Mouse (Mus musculus) CH12.LX (cell line): ENCODE measurements around the gene Gmds. TPM values are rescaled to one million over a fixed set of nuclear protein-coding genes. Genes with fewer than 3 reads are reported as not detected.

Source experiments
- DNase-seq: peaks from one replicate; pipeline ENCODE4 v3.0.0-alpha.2; 2013; ENCODE audit errors: extremely low read depth
- H3K27ac ChIP-seq: 2 replicates; pipeline ENCODE4 v1.5.1; 2012; ENCODE audit warnings: low read depth, mild to moderate bottlenecking, control low read depth, moderate library complexity; ENCODE audit not compliant: insufficient read depth
- H3K27me3 ChIP-seq: replicated peaks from 2 replicates; pipeline ENCODE3; 2012; ENCODE audit warnings: inconsistent platforms
- H3K36me3 ChIP-seq, 2 experiments: replicated peaks in 1 of 2; 2 replicates each; pipeline versions ENCODE3 to v1.6.1; 2012; ENCODE audit warnings: inconsistent platforms in 1 of 2, low read length in 1 of 2, mild to moderate bottlenecking in 1 of 2, mixed read lengths in 1 of 2, moderate library complexity in 1 of 2; ENCODE audit not compliant: control insufficient read depth in 1 of 2, insufficient read depth in 1 of 2
- H3K4me1 ChIP-seq, 2 experiments: 2 replicates each; pipeline ENCODE4 v1.6.1; 2012; ENCODE audit warnings: inconsistent platforms in 1 of 2, moderate library complexity in 1 of 2; ENCODE audit not compliant: insufficient read depth in 2 of 2, control insufficient read depth in 1 of 2
- H3K4me2 ChIP-seq: 2 replicates; pipeline ENCODE4 v1.6.1; 2012; ENCODE audit warnings: low read depth, mild to moderate bottlenecking, control low read depth; ENCODE audit not compliant: poor library complexity, insufficient read depth, severe bottlenecking
- H3K4me3 ChIP-seq, 3 experiments: fragments of 150-350 bp in 1 of 3; sonication (generic) in 1 of 3; replicated peaks in 1 of 3; 2 replicates each; pipeline versions ENCODE3 to v1.5.1; 2011 to 2012; ENCODE audit warnings: low read depth in 2 of 3, low read length in 2 of 3, mild to moderate bottlenecking in 2 of 3, moderate library complexity in 2 of 3, control low read depth in 1 of 3, improper control_type of control experiment in 1 of 3, inconsistent platforms in 1 of 3, mixed read lengths in 1 of 3; ENCODE audit not compliant: poor library complexity in 1 of 3
- H3K79me2 ChIP-seq: replicated peaks from 2 replicates; pipeline ENCODE4 v1.6.1; 2012; ENCODE audit warnings: mild to moderate bottlenecking, moderate library complexity; ENCODE audit not compliant: control insufficient read depth, poor library complexity, insufficient read depth, severe bottlenecking; ENCODE audit errors: extremely low read depth
- H3K9ac ChIP-seq: 2 replicates; pipeline ENCODE4 v1.6.1; 2012; ENCODE audit warnings: low read depth, mild to moderate bottlenecking, control low read depth, moderate library complexity; ENCODE audit not compliant: insufficient read depth
- H3K9me3 ChIP-seq: replicated peaks from 2 replicates; pipeline ENCODE3; 2012; ENCODE audit warnings: low read length, inconsistent platforms, mixed read lengths
- CHD1 ChIP-seq: IDR thresholded peaks from 2 replicates; pipeline ENCODE4 v1.6.1; 2012; ENCODE audit warnings: low read depth, low read length, improper control_type of control experiment, inconsistent platforms
- ELF1 ChIP-seq: IDR thresholded peaks from 2 replicates; pipeline ENCODE4 v1.6.1; 2014; ENCODE audit warnings: low read depth, mild to moderate bottlenecking, inconsistent platforms, low read length, improper control_type of control experiment
- JUND ChIP-seq: conservative IDR thresholded peaks from 2 replicates; pipeline ENCODE4 v1.6.1; 2011; ENCODE audit warnings: low read depth, low read length, improper control_type of control experiment
- MAFK ChIP-seq: IDR thresholded peaks from 2 replicates; pipeline ENCODE4 v1.6.1; 2011; ENCODE audit warnings: low read length, improper control_type of control experiment; ENCODE audit not compliant: insufficient replicate concordance
- MAX ChIP-seq: IDR thresholded peaks from 2 replicates; pipeline ENCODE4 v1.6.1; 2011; ENCODE audit warnings: low read length, improper control_type of control experiment
- PAX5 ChIP-seq: IDR thresholded peaks from 2 replicates; pipeline ENCODE4 v1.6.1; 2012; ENCODE audit warnings: low read length, inconsistent platforms, mixed read lengths
- POLR2AphosphoS2 ChIP-seq: IDR thresholded peaks from 2 replicates; pipeline ENCODE4 v1.6.1; 2011; ENCODE audit warnings: low read depth, low read length, improper control_type of control experiment
- TCF12 ChIP-seq: IDR thresholded peaks from 2 replicates; pipeline ENCODE4 v1.6.1; 2014; ENCODE audit warnings: low read depth, mild to moderate bottlenecking, inconsistent platforms, low read length, improper control_type of control experiment
- USF2 ChIP-seq: conservative IDR thresholded peaks from 2 replicates; pipeline ENCODE4 v1.6.1; 2011; ENCODE audit warnings: low read depth, low read length, improper control_type of control experiment
- ZC3H11A ChIP-seq: IDR thresholded peaks from 2 replicates; pipeline ENCODE4 v1.6.1; 2012; ENCODE audit warnings: low read depth, mild to moderate bottlenecking, inconsistent platforms, low read length, improper control_type of control experiment
- ZNF384 ChIP-seq: IDR thresholded peaks from 2 replicates; pipeline ENCODE4 v1.6.1; 2012; ENCODE audit warnings: low read depth, low read length, improper control_type of control experiment, inconsistent platforms
- dilution Hi-C: fragments of 300-500 bp; cut with MboI; formaldehyde crosslinking; loops from 2 replicates; pipeline ENCODE4 v1.14.3; 2020; ENCODE audit warnings: low sequenced_read_pairs; ENCODE audit not compliant: extremely low pct_unique_long_range_greater_than_20kb, extremely low pct_ligation_motif_present
- in situ Hi-C: fragments of 300-500 bp; cut with MboI; formaldehyde crosslinking; loops from 3 replicates; pipeline ENCODE4 v1.14.3; 2019; ENCODE audit warnings: low sequenced_read_pairs, low pct_ligation_motif_present, low pct_unique_long_range_greater_than_20kb, mixed read lengths
- polyA plus RNA-seq: library from polyadenylated mRNA; unstranded; fragments of >175 nt; gene quantifications from 2 replicates; pipeline ENCODE4 v1.2.1, GENCODE M21; 2012; ENCODE audit warnings: low read depth; ENCODE audit not compliant: insufficient read length
- total RNA-seq, 2 experiments: library from RNA; depleted of rRNA; stranded (reverse); fragments of 300-350 nt in 1 of 2; fragments of >200 nt in 1 of 2; gene quantifications; 2 replicates each; pipeline ENCODE4 v1.2.3; 2012 to 2014

The Gmds gene
- total and polyA plus RNA-seq, 3 experiments, result 11.0 to 19.3 (median 15.1) TPM

DNA sequence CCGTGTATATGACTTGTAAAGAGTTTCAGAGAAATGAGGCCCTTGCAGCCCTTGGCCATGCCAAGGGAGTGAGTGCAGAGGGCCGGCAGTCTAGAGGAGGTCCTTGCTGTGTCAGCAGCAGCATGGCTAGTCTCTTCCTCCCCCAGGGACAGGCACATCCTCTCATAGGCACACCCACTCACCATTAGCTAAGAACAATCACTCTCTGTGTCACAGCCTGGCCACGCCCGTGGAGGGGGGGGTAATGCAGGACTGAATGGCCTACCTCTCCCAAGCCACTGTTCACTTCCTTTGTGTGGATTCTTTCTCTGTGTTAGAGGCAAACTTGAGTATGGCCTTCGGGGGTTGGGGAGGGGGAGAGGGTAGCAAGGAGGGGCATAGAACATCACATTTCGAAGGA, 422.8 kb downstream of the Gmds start:
- 0 out of 4 replicates have a peak, but pooled peaks cover 0 to 3% of the 10 kb centered on the region in 2 experiments for H3K4me1 ChIP-seq
- peak; percentile 7 for DNase-seq
- in situ Hi-C loops, result no loop called here
- no peak overlapping the region for H3K9ac ChIP-seq
- H3K27ac ChIP-seq, result no peak overlapping the region
- peaks cover 0 to 2% of the 10 kb centered on the region in 2 experiments for H3K36me3 ChIP-seq
- H3K9me3 ChIP-seq, result no peaks in the 10 kb centered on the region
- H3K27me3 ChIP-seq, result no peaks in the 10 kb centered on the region
- TF ChIP-seq ELF1 (no peak), ZC3H11A (no peak), USF2 (no peak), CHD1 (no peak), JUND (no peak)
- dilution Hi-C loops, result no loop called here
- no peak overlapping the region for H3K4me3 ChIP-seq
- H3K4me2 ChIP-seq, result no peak overlapping the region
- H3K79me2 ChIP-seq, result no peaks in the 10 kb centered on the region

DNA sequence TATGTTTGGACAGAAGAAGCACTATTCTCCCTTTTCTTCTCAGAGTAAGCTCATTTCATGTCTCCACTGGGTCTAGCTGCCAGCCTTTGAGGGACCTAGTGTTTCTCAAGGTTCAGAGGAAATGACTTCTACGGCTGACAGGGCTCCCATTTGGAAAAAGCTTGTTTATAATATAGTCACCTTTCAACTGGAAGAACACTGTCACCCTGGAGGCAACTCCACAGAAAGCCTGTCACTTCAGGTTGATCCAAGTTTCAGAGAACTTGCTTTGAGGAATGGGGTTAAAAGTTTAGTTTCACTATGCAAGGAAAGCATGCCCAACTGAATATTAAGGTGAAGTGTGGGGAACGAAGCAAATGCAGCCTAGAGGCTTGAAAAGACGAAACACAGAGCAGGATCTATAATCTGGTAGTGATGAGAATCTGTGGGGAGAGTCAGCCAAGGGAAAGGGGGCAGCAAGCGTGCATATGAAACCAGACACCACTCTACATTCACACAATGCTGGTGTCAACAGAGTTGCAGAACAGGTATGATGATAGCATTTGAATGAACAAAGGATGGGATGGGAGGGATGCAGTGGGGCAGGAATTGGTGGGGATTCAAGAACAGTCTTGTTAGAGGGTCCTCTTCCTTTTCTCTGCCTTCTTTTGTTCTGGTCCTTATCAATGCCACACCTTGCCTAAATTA, 423.5 kb downstream of the Gmds start:
- H3K4me1 ChIP-seq, result 0 out of 4 replicates have a peak, but pooled peaks cover 0 to 3% of the 10 kb centered on the region in 2 experiments
- in situ Hi-C loops (no loop called here), dilution Hi-C loops (no loop called here)
- H3K4me2 ChIP-seq, result no peak overlapping the region
- no peaks in the 10 kb centered on the region for H3K27me3 ChIP-seq
- peaks cover 0 to 2% of the 10 kb centered on the region in 2 experiments for H3K36me3 ChIP-seq
- no peaks in the 10 kb centered on the region for H3K9me3 ChIP-seq
- no peak for DNase-seq
- TF ChIP-seq ZNF384 (no peak), MAFK (no peak), MAX (no peak), PAX5 (no peak)
- TF ChIP-seq, all 38 proteins: peak for 0
- no peaks in the 10 kb centered on the region for H3K79me2 ChIP-seq
- no peak overlapping the region for H3K27ac ChIP-seq
- H3K9ac ChIP-seq, result no peak overlapping the region
- H3K4me3 ChIP-seq, result no peak overlapping the region

DNA sequence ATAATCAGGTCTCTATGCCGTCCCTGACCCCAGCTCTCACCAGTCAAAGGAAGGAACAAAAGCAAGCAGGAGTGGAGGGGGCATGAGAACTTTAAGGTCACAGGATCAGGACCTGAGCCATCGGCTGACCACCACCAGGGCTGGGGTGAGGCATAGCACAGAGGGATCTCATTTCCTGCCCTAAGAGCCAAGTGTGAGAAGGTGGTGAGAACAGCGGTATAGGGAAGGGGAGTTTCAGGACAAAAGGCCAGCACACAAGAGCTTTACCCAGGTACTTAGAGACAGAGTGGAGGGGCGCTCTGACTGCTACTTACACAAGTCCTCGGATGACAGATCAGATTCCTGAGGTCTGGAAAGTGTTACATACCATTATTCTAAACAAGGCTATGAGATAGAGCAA, 426.6 kb downstream of the Gmds start:
- Histone ChIP-seq H3K27ac (no peak overlapping the region), H3K9ac (no peak overlapping the region), H3K4me3 (no peak overlapping the region), H3K4me1 (0 out of 4 replicates have a peak, but pooled peaks cover 0 to 3% of the 10 kb centered on the region in 2 experiments), H3K4me2 (no peak overlapping the region), H3K9me3 (no peaks in the 10 kb centered on the region), H3K79me2 (no peaks in the 10 kb centered on the region)
- dilution Hi-C loops, result no loop called here
- no peak for DNase-seq
- no peak for TF ChIP-seq POLR2AphosphoS2
- TF ChIP-seq ZC3H11A, result no peak
- no peak for TF ChIP-seq TCF12
- TF ChIP-seq, all 38 proteins: peak for 0
- Histone ChIP-seq H3K36me3 (peaks cover 0 to 1% of the 10 kb centered on the region in 2 experiments), H3K27me3 (no peaks in the 10 kb centered on the region)
- in situ Hi-C loops, result no loop called here
